Mouse (Mus musculus) layer of hippocampus, postnatal 10 days (tissue): ENCODE measurements around the gene Olfr315. TPM values are rescaled to one million over a fixed set of nuclear protein-coding genes. Genes with fewer than 3 reads are reported as not detected.
"Not testable (repeated sequence)": the region's sequence is repeated elsewhere in the genome, so short reads cannot be mapped to it uniquely, and the experiment has no call there.

Experiments
- DNase-seq, 2 experiments: peaks; one replicate each; pipeline ENCODE4 v3.0.0; 2021; ENCODE audit warnings: low spot score in 2 of 2
- long read RNA-seq: library from polyadenylated mRNA; stranded (forward); transcript quantifications from one replicate; pipeline ENCODE4 v2.0.0, GENCODE M21; 2023
- total RNA-seq, 2 experiments: library from RNA; stranded (reverse); gene quantifications; 2 replicates each; pipeline ENCODE4 v1.2.3; 2021

The Olfr315 gene
- total RNA-seq: not detected
- long read RNA-seq: 0 reads

DNA sequence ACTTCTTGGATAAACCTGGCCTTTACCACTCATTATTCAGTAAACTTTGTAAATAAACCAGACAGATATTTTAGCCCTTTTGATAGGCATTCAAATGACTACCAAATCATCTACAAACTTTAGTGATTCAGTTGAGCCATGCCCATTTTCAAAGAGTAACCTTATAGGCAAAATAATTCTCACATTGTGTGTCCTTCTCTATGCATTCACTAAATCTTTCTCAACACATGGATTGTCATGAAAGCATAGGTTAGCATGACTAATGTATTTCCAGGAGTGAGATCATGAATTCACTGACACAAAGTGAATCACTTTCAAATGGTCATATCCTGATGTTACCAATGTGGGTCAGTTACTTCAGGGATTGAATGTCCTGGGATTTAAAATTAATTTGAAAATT, at the start of gene Olfr315:
Olfr315 (plus strand) TSS at position 301 of the 400 bp plus-strand sequence.
- DNase-seq: no peak

DNA sequence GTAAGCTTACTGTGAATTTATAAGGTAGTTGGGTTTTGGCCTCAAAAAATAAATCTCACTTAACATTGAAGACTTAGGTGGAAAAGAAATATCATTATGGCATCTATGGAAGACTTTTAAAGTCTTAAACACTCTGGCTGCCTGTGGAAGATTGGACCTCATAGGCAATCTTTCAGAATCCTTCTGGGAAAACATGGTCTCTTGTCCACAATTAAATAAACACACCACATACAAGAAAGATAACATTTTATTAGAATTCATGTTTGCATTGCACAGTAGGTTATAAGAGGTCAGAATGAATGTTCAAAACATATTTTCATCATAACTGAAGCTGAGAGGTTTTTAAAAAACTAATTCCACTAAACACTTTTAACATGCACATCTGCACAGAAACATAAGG, 49.1 kb upstream of the Olfr315 start, which contains the start of gene Olfr318:
Olfr318 (minus strand) TSS at position 101 of the 400 bp plus-strand sequence.
- no peak for DNase-seq

DNA sequence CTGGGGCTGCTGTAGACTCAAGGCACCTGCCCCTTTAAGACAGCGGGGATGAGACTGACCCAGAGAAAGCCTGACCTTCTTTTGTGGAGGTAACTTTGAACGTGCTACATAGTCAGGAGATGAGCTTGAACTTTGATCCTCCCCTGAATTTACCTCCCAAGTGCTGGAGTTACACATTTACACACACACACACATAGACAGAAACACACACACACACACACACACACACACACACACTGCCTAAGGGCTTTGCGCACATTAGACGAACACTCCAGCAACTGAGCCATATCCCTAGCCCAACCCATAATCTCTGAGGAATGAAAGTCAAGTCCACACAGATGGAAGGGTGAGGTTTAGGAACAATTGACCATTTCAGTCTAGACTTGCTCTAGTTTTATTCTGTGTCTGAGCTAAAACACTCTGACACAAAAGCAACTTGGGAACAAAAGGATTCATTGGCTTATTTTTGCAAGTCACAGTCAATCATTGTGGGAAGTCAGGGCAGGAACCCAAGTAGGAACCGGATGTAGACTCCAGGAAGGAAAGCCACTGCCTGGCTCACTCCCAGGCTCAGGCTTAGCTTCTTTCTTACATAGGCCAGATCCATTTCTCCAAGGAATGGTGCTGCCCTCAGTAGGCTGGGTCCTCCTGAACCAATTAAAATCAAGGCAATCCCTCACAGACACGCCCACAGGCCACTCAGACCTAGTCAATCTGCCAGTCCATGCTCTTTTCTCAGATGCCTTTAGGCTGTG, 44.9 kb upstream of the Olfr315 start:
- DNase-seq: not testable (repeated sequence)

DNA sequence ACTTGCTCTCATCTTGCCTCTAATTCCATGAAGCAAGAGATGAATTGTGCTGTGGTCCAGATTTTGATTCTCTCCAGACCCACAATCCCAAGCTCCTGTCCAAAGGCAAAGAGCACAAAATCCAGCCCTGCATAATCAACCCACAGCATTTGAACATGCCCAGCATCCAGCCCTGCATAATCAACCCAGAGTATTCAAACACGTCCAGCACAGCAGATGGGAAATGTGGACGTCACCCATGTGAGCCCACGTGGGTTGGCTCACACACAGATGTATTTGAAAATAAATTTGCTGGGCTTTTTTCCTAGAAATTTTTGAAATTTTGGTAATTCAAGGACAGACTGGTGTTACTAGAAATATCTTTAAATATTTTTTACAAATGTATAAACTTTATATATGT, 39.6 kb upstream of the Olfr315 start:
- peak; percentile 39 to 45 for DNase-seq

DNA sequence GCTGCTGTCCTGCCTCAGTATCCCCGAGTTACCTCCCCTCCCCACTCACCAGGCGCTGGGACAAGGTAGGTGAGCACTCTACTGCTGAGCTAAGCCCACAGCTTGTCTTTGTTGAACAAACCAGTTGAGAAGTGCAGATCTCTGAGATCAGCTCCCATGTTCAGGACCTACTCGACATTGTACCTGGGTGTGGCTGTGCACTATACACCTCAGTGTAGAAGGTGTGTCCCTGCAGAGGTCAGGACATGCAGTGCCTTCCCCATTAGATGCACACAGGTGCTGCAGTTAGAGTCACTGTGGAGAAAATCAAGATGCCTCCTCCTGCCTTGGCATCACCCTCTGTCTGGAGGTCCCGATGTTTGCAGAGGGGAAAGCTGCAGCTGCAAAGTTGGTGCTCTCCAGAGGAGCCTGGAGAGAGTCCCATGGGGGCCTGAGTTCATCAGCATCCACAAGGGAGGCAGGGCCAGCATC, 34.2 kb upstream of the Olfr315 start, which contains the start of gene Olfr317:
Olfr317 (minus strand) TSS at position 421 of the 471 bp plus-strand sequence.
- DNase-seq: no peak

DNA sequence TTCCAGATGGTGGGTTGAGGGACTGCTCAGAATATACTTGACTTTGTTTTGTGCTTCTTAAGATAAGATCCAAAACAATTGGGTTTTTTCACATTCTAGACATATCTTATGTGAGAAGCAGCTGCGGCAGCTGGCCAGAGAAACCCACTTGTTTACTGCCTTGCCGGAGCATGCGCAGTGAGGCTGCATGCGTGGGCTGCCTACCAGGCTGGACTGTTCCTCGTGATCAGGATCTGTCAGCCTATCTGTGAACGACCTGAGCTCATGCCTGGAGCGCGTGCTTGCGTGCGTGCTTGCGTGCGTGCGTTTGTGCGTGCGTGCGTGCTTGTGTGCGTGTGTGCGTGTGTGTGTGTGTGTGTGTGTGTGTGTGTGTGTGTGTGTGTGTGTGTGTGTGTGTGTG, 21.9 kb upstream of the Olfr315 start:
- peak in 1 of 2 experiments; percentile 16 for DNase-seq

DNA sequence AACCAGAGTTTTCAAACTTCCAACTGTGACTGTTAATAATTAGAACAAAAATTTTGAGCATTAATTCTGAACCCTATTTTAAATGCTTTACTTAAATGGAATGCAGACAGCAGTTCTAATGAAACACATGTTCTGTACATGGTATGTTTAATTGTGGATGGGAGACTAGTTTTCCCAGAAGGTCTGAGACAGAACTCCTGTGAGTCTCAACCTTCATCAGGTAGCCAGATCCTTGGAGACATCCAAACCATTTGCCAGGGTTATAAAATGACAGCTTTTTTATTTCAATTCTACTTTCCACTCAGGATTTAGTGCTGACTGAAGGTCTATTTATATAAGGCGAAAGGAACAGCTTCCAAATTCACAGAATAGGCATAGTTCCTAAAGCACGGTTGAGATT, 20.6 kb upstream of the Olfr315 start, which contains the start of gene Olfr316:
Olfr316 (plus strand) TSS at position 301 of the 400 bp plus-strand sequence.
- DNase-seq: no peak

DNA sequence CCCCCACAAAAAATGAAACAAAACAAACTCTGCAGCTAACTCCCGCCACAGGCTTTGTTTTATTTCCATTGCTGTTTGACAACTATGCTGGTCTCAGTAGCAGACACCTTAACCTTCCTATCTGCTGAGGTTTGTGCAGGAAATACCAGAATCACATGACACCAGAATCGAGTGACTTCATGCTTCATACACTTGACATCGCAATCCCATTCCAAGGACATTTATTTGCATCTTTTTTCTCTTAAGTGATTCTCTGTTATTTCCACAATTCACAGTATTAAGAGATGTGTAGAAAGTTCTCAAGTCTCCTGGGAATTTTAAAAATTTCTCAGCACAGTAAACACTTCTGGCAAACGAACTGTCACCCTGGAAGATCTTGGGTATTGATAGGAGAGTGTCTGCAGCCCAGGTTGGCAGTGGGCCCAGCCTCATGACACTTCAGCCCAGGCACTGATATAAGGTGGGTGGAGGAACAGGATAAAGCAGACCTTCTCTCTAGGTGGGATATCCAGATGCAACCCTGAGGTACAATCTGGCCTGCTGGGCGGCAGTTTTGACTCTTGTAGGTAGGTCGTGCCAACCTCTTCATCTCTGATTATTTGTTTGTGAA, 9.6 kb downstream of the Olfr315 start, which contains the start of gene Olfr314:
Olfr314 (plus strand) TSS at position 473 of the 610 bp plus-strand sequence.
- DNase-seq: no peak

DNA sequence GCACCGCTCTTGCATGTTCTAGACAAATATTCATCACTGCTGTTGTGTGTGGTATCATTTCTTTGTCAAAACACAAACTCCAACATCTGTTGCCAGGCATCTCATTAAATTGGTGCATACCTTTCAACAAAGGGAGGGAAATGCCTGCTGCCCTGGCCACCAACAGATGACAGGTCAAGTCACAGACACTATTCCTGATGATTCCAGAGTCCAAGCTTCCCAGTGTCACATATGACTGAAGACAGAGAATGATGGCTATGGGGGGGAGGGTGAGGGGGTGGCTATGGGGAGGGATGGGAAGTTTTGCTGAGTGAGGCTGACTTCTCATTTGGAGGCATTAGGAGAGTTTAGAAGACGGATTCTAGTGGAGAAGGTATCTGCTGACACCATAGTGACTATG, 11.2 kb downstream of the Olfr315 start:
- DNase-seq: no peak

DNA sequence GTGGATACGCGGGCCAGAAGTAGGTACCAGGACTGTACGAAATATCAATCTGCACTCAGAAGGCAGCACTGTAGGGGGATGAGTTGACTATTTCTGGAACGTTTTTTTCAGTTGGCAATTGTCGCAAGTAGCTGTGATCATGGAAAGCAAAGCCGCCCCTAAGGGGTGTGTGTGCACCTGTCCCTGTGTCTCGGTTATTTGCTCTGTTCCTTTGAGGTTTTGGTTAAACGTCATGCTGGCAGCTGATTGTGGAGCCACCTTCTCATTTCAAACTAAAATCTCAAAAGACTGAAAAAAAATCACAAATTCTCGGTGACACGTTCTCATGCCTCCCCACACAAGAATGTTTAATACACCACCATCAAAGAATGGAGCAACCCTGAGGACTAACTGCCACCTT, 14.7 kb downstream of the Olfr315 start:
- DNase-seq: no peak

DNA sequence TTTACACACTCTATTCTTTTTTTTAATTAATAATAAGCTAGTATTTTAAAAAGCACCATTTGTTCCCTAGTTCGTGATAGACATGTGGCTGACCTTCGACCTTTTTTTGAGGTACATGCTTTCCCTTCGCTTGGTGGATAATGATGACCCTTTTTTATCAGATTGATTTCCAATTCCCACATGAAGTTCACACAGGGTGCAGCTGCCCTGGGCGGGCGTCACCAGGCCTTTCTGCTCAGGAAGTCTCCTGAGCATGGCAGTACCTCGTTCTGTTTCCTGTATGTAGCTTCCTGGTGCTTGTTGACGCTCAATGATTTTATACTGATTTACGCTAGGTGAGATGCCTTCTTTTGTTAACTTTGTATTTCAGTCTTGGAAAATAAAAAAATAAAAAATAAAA, 15.4 kb downstream of the Olfr315 start:
- DNase-seq: no peak

DNA sequence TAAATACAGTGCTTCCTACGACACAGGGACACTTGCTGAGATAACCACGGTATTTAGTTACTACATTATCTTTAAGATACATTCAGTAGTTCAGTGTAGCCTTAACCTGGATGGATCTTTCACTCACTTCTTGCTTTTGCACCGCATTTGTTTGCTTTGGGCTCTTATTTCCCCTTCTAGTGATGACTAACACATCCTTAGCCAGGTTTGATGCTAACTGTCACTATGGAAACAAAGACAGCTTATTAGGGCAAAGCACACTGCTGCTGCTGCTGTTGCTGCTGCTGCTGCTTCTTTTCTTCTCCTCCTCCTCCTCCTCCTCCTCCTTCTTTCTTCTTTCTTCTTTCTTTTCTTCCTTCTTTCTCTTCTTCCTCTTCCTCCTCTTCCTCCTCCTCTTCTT, 16.5 kb downstream of the Olfr315 start:
- no peak for DNase-seq

DNA sequence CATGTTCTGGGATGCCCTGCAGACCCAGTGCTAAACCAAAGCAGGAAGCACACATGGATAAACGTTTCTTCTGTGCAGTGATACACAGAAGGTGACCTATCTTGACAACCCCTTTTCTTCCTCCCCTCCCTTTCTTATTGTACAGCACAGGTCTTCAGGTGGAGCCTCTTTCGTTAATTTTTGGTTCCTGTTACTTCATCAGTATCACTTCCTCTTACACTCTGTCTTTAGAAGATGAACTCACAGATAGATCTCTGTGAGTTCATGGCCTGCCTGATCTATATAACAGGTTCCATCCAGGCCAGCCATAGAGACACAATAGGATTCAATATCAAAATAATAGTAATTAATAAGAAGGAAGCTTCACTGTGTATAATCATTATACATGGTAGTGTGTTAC, 17.1 kb downstream of the Olfr315 start:
- DNase-seq: no peak

DNA sequence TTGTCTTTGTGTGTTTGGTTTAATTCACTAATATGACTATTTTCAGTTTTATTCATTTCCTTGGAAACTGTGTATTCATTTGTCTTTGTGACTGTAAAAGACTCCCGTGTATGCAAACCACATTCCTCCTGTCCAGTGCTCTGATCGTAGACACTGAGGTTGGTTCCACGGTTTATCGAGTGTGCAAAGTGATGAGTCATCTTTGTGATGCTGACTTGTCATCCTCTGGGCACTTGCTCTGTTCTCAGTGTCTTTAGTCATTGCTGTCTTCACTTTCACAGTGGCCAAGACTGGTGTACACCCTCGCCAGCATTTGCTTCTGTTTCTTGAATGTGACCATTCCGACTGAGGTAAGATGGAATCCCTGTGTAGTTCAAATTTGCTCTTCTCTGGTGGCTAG, 17.7 kb downstream of the Olfr315 start:
- DNase-seq: no peak

DNA sequence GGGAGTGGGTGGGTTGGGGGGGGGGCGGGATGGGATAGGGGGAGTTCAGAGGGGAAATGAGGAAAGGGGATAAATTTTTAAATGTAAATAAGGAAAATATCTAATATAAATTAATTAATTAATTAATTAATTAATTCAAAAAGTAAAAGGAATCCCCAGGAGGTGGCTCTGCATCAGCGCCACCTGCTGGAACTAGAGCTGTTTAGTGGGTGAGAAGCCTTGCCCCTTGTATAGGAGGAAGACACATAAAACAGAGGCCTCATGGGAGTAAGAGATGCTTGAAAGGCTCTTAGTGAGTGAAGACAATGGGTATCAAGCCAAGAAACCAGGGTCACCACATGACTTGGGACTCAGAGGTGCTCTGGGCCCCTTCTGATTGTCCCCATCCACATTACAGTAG, 22.9 kb downstream of the Olfr315 start:
- DNase-seq: no peak

DNA sequence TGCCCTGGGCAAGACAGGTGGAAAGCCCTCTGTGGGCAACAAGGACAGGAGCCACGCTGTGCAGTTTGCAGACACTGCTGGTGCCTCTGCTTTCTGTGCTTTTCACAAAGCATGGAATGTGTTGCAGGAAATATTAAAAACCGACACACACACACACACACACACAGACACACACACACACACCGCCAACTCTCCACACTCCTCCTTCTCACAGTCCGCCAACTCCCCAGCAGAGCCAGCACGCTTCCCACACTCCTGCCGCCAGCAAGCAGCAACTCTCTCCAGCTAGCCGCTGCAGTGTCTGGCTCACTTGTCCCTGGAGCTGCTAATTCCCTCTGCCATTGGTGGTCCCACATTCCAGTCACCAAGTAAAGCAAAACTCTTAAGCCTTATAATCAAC, 23.9 kb downstream of the Olfr315 start:
- DNase-seq: peak; percentile 69 to 71

DNA sequence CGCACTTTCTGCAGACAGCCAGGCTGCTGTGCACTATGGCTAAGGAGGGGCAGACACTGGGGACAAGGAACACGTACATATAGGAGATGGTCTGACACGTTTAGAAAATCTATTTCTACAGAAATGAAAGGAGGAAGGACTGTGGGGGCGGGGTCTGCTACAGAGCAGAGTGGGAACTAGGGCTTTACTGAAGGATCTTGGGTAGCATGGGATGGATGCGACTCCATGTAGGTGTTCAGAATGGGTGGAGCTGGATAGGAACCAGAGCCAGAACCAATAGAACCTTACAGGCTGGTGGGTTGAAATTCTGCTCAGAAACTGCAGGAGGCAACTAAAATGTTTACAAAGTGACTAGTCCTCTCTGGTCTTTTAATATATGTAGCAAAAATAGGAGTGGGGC, 26.8 kb downstream of the Olfr315 start:
- no peak for DNase-seq

DNA sequence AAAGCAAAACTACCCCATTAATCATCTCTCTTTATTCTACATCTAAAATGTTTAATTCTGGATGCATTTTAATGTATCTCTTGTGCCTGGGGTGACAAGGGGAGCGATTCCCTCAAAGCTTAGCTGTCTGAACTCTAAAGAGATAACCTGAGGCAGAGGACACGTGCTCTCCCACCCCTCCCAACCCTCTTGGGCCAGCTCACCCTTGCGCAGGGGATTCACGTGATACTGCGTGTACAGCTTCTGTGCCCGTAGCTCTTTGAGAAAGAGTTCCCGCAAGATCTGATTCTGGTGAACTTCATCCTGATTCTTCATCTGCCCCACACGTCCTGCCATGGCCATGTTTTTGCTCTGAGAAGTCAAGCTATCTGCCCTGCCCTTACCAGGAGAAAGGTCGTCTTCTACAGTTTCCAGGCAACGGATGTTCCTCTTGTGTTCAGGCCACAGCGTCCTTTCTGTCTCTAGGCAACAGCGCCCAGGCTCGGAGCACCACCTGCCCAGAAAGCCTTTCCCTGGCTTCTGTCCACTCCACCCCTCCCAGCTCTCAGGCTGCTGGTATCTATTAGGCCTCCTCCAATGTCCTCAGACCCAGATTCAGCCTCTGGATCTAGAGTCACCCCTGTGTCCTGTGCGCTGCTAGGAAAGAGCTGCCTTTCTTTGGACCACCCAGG, 28.7 kb downstream of the Olfr315 start, which contains the start of gene Fam183b:
Fam183b (minus strand) TSS at position 403 of the 671 bp plus-strand sequence.
- DNase-seq: peak; percentile 48 to 65

DNA sequence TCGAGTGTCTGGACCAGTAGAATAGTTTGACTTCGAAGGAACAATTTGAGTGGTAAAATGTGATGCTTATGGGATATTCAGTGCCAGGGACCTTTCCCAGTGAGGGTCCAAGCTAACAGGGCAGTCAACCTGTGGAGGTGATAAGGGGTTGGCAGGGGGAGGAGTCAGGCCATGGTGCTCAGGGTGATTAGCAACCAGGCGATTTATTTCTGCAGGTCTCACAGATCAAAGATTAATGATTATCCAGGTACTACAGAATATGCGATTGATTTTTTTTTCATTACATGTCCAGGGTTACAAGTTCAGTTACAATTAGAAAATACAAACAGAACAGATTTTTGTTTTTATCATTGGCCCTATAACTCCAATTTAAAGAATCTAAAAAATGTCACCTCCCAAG, 30.9 kb downstream of the Olfr315 start:
- DNase-seq: no peak

DNA sequence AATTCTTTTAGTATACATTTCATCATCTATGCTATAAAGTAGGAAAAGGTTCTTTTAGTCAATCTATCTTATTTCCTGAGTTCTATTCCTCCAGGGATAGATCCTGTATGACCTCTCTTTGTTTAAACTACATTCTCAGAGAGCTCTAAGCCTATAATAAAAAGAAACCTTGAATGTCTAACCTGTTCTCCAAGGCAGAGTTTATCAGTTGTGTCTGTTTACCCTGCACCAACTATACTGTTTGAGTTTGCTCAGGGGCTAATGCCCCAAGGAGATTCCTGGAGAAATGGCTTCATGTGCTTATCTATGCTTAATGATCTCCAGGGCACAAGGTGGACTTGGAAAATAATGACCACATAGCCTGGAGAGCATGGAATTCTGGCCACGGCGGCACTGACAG, 31.4 kb downstream of the Olfr315 start:
- no peak for DNase-seq

DNA sequence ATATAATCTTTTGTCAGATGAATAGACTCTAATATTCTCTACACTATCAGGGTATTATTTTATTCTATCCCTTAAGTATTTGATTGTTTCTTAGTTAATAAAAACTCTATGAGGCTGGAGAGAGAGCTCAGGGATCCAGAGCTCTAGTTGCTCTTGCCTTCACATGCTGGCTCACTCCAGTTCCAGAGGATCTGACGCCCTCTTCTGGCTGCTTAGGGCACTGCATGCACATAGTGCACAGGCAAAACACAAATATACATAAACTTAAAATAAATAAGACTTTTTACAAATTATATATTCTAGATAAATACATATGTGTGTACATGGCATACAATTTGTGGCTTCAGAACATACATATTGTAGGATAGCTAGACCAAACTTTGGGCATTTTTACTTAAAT, 39.0 kb downstream of the Olfr315 start:
- no peak for DNase-seq

DNA sequence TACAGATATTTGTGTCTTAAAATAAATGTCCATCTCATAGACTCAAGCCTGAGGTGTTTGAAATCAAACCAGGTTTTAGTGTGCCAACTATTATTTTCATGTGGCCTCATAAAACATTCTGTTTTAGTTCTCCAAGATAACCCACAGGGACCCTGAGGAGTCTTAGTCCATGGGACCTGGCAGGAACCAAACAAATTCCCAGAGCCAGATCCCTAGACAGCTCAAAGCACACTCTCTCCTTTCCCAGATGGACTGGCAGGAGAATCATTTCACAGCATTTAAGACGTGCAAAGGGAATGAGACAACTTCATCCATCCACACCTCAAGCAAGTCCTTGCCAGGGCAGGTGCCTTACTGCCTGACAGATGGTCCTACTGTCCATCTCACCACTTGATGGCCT, 41.7 kb downstream of the Olfr315 start, which contains the start of gene Olfr313:
Olfr313 (plus strand) TSS at position 301 of the 400 bp plus-strand sequence.
- DNase-seq: not testable (repeated sequence)
